Mouse (Mus musculus): ENCODE data around the gene Trip10. TPM values are rescaled to one million over a fixed set of nuclear protein-coding genes. Genes with fewer than 3 reads are reported as not detected.

Trip10 gene
- total and polyA plus RNA-seq, 3 experiments = 10.9 to 20.8 TPM; not detected in 1

DNA sequence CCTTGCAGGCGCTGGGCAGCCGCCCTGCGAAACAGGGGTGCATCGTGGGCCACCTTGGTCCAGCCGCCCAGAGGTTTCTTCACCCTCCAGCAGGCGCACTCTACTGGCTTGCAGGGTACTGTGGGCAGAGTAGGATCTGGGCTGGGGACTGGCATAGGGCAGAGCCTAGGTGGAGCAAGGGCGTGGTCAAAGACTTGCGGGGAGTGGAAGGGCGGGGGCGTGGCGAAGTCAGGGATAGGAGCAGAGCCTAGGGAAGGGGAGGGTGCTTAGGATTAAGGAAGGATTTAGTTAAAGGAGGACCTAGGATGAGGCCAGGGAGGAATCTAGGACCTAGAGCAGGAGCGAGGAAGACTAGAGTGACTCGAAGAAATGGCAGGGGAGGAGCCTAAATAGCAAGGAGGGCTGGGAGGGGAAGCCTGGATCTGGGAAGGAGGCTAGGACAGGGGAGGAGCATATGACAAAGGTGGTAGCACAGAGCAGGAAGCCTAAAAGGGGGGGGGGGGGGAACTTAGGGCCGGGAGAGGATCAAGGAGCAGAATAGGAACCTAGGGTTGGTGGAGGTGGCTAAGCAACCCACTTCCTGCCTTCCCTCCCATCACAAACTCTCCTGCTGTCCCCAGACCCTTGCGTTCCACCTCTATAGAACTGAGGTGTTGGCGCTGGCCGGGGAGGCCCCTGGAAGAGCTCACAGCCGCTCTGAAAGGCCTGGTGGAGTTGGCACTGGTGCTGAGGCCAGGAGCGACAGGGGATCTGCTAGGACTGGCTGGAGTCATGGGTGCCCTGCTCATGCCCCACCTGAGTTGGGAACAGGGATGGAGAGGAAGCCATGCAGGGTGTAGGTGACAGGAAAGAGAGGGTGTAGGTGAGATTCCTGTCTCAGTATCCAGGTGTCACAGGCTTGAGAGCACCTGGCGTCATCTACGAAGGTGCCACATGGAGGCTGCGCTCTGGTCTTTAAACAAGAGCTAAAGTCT, 16.0 kb downstream of the Trip10 start:
- DNase-seq (ENCODE audit: low read depth, low spot score) = peak; percentile 86
- H3K27me3 ChIP-seq (ENCODE audit: control insufficient read depth in 1 of 2, insufficient read depth in 2 of 2, low read length in 2 of 2) = no peaks in the 10 kb centered on the region

DNA sequence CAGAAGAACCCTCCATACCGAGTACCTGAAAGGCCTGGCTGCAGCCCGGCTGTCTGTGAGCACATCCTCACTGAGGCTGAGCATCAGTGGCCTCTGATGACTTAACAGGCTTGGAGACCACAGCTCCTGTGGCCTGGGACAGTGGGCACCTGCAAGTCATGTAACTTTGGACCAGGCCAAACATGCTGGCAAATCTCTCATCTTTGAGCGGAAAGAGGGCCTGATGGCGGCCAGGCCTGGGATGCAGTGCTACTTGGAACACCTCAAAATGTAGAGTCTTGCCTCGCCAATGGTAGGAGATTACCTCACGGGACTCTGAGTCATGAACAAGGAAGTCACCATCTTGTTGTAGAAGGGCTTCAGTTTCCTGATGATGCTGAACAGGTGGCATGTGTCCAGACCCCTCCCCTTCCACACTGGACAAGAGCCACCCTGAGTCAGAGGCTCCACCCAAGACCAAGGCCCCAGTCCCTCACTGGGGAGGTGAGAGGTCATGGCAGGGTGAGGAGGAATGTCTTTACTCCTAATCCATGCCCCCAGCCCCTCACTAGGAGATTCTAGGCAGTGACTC, 18.4 kb downstream of the Trip10 start:
- no peak for DNase-seq (ENCODE audit: low read depth, low spot score)
- no peak overlapping the region for H3K4me3 ChIP-seq (ENCODE audit: control insufficient read depth in 1 of 2, insufficient read depth in 1 of 2, low read depth in 2 of 2, low read length in 2 of 2)
- H3K9ac ChIP-seq (ENCODE audit: control insufficient read depth, low read depth, low read length, poor library complexity, severe bottlenecking) = no peak overlapping the region
- no peak overlapping the region for H3K27ac ChIP-seq (ENCODE audit: control insufficient read depth, low read depth, low read length)
- TF ChIP-seq ZNF384 (IDR thresholded peaks at IDR 0.05; ENCODE audit: low read depth, low read length) (no peak), CHD1 (IDR thresholded peaks at IDR 0.05; ENCODE audit: low read depth, low read length) (no peak), MYB (IDR thresholded peaks at IDR 0.05; ENCODE audit: low read depth, low read length) (no peak), ETS1 (IDR thresholded peaks at IDR 0.05; ENCODE audit: low read depth, low read length) (no peak), HCFC1 (IDR thresholded peaks at IDR 0.05; ENCODE audit: low read depth, low read length) (no peak), JUND (IDR thresholded peaks at IDR 0.05; ENCODE audit: low read depth, low read length) (no peak), RAD21 (IDR thresholded peaks at IDR 0.05; ENCODE audit: low read depth, low read length) (no peak), ZC3H11A (IDR thresholded peaks at IDR 0.05; ENCODE audit: low read depth, low read length) (no peak), MEF2A (IDR thresholded peaks at IDR 0.05; ENCODE audit: extremely low read depth, insufficient replicate concordance, low read depth, low read length, poor library complexity, severe bottlenecking) (no peak), POLR2A (IDR thresholded peaks at IDR 0.05; ENCODE audit: control insufficient read depth in 1 of 2, insufficient read depth in 1 of 2, low read depth in 1 of 2, low read length in 2 of 2, poor library complexity in 1 of 2) (no peak), EP300 (IDR thresholded peaks at IDR 0.05; ENCODE audit: low read depth in 1 of 2, low read length in 2 of 2) (no peak), KAT2A (conservative IDR thresholded peaks at IDR 0.05; ENCODE audit: low read depth, low read length) (no peak)
- H3K9me3 ChIP-seq (replicated peaks; ENCODE audit: insufficient read depth, low read length) = no peaks in the 10 kb centered on the region
- H3K79me2 ChIP-seq (ENCODE audit: control insufficient read depth, insufficient read depth, low read length, poor library complexity) = no peaks in the 10 kb centered on the region
- peaks cover 0 to 13% of the 10 kb centered on the region in 2 experiments; a peak in 3 of 4 replicates for H3K4me1 ChIP-seq (ENCODE audit: control insufficient read depth in 1 of 2, insufficient read depth in 2 of 2, low read length in 2 of 2)
- H3K36me3 ChIP-seq (ENCODE audit: control insufficient read depth in 1 of 2, insufficient read depth in 2 of 2, low read length in 2 of 2) = peaks cover 0 to 4% of the 10 kb centered on the region in 2 experiments; a peak in 1 of 4 replicates
- no peaks in the 10 kb centered on the region for H3K27me3 ChIP-seq (ENCODE audit: control insufficient read depth in 1 of 2, insufficient read depth in 2 of 2, low read length in 2 of 2)

More for the DNA sequence above, 16.0 kb downstream of the Trip10 start:
- H3K4me1 ChIP-seq (ENCODE audit: control insufficient read depth in 1 of 2, insufficient read depth in 2 of 2, low read length in 2 of 2) = peaks cover 0 to 9% of the 10 kb centered on the region in 2 experiments; a peak in 2 of 4 replicates
- H3K4me3 ChIP-seq (ENCODE audit: control insufficient read depth in 1 of 2, insufficient read depth in 1 of 2, low read depth in 2 of 2, low read length in 2 of 2) = peak overlapping the region; percentile 27 to 61; a peak in 3 of 4 replicates
- TF ChIP-seq CTCF (IDR thresholded peaks at IDR 0.05 in 2 of 3, conservative IDR thresholded peaks at IDR 0.05 in 1 of 3; ENCODE audit: control insufficient read depth in 1 of 3, insufficient read depth in 1 of 3, low read depth in 2 of 3, low read length in 3 of 3, poor library complexity in 1 of 3, severe bottlenecking in 1 of 3) (peak in 1 of 3 experiments; percentile 28; a peak in 2 of 6 replicates), TAL1 (IDR thresholded peaks at IDR 0.05; ENCODE audit: low read length) (no peak), MAZ (IDR thresholded peaks at IDR 0.05; ENCODE audit: low read depth, low read length) (0 out of 2 replicates have a peak, but pooled peaks have one; percentile 26), MXI1 (IDR thresholded peaks at IDR 0.05; ENCODE audit: low read depth, low read length) (no peak), POLR2A (IDR thresholded peaks at IDR 0.05; ENCODE audit: control insufficient read depth in 1 of 2, insufficient read depth in 1 of 2, low read depth in 1 of 2, low read length in 2 of 2, poor library complexity in 1 of 2) (0 out of 4 replicates have a peak, but pooled peaks have one; percentile 27 to 45), ZC3H11A (IDR thresholded peaks at IDR 0.05; ENCODE audit: low read depth, low read length) (no peak), ZMIZ1 (IDR thresholded peaks at IDR 0.05; ENCODE audit: low read depth, low read length) (no peak), SIN3A (IDR thresholded peaks at IDR 0.05; ENCODE audit: low read length) (peak; percentile 24; the same call in 1 of the 2 replicates), NELFE (IDR thresholded peaks at IDR 0.05; ENCODE audit: low read depth, low read length) (peak; percentile 20; the same call in 1 of the 2 replicates)
- H3K9ac ChIP-seq (ENCODE audit: control insufficient read depth, low read depth, low read length, poor library complexity, severe bottlenecking) = 0 out of 2 replicates have a peak overlapping the region, but pooled peaks have one; percentile 6
- peaks cover 0 to 4% of the 10 kb centered on the region in 2 experiments; a peak in 1 of 4 replicates for H3K36me3 ChIP-seq (ENCODE audit: control insufficient read depth in 1 of 2, insufficient read depth in 2 of 2, low read length in 2 of 2)
- H3K9me3 ChIP-seq (replicated peaks; ENCODE audit: insufficient read depth, low read length) = no peaks in the 10 kb centered on the region
- no peaks in the 10 kb centered on the region for H3K79me2 ChIP-seq (ENCODE audit: control insufficient read depth, insufficient read depth, low read length, poor library complexity)
- no peak overlapping the region for H3K27ac ChIP-seq (ENCODE audit: control insufficient read depth, low read depth, low read length)

Measured in MEL (cell line).